Mouse (Mus musculus) neural tube, embryonic 11.5 days (tissue): ENCODE measurements around the gene Nrip3. TPM values are rescaled to one million over a fixed set of nuclear protein-coding genes. Genes with fewer than 3 reads are reported as not detected.

Source experiments
- ATAC-seq: fragments of 200-750 bp; cut with Nextera tagmentation; 2 replicates; pipeline ENCODE4 v1.8.0; 2017; ENCODE audit warnings: moderate number of reproducible peaks, mild to moderate bottlenecking, moderate TSS enrichment, moderate library complexity; ENCODE audit not compliant: insufficient read depth, low FRiP score, low TSS enrichment
- DNase-seq: peaks from one replicate; pipeline ENCODE4 v3.0.0-alpha.2; 2015; ENCODE audit warnings: low spot score
- H3K27ac ChIP-seq: fragments of 300-500 bp; sonication (generic); 2 replicates; pipeline ENCODE4 v1.5.1; 2014; ENCODE audit warnings: low read depth, mild to moderate bottlenecking, low read length
- H3K27me3 ChIP-seq: fragments of 300-500 bp; sonication (generic); 2 replicates; pipeline ENCODE4 v1.6.1; 2014; ENCODE audit warnings: mild to moderate bottlenecking, low read length, mixed read lengths; ENCODE audit not compliant: control insufficient read depth, insufficient read depth
- H3K36me3 ChIP-seq: fragments of 300-500 bp; sonication (generic); 2 replicates; pipeline ENCODE4 v1.6.1; 2014; ENCODE audit warnings: mild to moderate bottlenecking, low read length, moderate library complexity, mixed read lengths; ENCODE audit not compliant: control insufficient read depth, insufficient read depth
- H3K4me1 ChIP-seq: fragments of 300-500 bp; sonication (generic); 2 replicates; pipeline ENCODE4 v1.6.1; 2014; ENCODE audit warnings: low read length, mixed read lengths; ENCODE audit not compliant: control insufficient read depth, insufficient read depth
- H3K4me2 ChIP-seq: fragments of 300-500 bp; sonication (generic); 2 replicates; pipeline ENCODE4 v1.6.1; 2014; ENCODE audit warnings: low read depth, mild to moderate bottlenecking, moderate library complexity
- H3K4me3 ChIP-seq: fragments of 300-500 bp; sonication (generic); 2 replicates; pipeline ENCODE4 v1.5.1; 2014; ENCODE audit warnings: low read depth, low read length
- H3K9ac ChIP-seq: fragments of 300-500 bp; sonication (generic); 2 replicates; pipeline ENCODE4 v1.6.1; 2014; ENCODE audit warnings: mild to moderate bottlenecking, low read length
- H3K9me3 ChIP-seq: fragments of 300-500 bp; sonication (generic); 2 replicates; pipeline ENCODE4 v1.6.1; 2016; ENCODE audit warnings: low read length; ENCODE audit not compliant: control insufficient read depth
- WGBS: fragments of 180-500 bp; shearing (Covaris S2); extraction: QIAGEN DNeasy Blood & Tissue Kit; methylation state at CpG from one replicate; pipeline ENCODE4 v1.1.7; 2014; 5-methylcytosine and 5-hydroxymethylcytosine counted together
- polyA plus RNA-seq: library from polyadenylated mRNA; unstranded; fragments of >200 nt; fragmentation: Nextera tagmentation; extraction: Ambion mirVana; gene quantifications from 2 replicates; pipeline ENCODE4 v1.2.1, GENCODE M21; 2014

The Nrip3 gene
- polyA plus RNA-seq, 1 experiment from 2014 or later, result 0.95 TPM

GRCm38 (mm10) chr7:109752008-109752925 lies 29.6 kb downstream of the Nrip3 start, which contains the start of gene Tmem9b:
TSS of gene Tmem9b (minus strand) at chr7:109752875.
- peak within 1 kb of the TSS; percentile 92 for H3K4me2 ChIP-seq
- H3K36me3 ChIP-seq, result no peaks in the 10 kb centered on the region
- H3K27ac ChIP-seq, result peak within 1 kb of the TSS; percentile 60
- H3K4me3 ChIP-seq, result peak within 1 kb of the TSS; percentile 85
- H3K9ac ChIP-seq, result peak within 1 kb of the TSS; percentile 92
- under 1% methylated on average over 63 of the region's 74 CpGs for WGBS
- H3K27me3 ChIP-seq, result no peaks in the 10 kb centered on the region
- no peaks in the 10 kb centered on the region for H3K9me3 ChIP-seq
- ATAC-seq (peak; percentile 88), DNase-seq (peak; percentile 84)
- no peaks in the 10 kb centered on the region for H3K4me1 ChIP-seq

GRCm38 (mm10) chr7:109751427-109752007 lies 30.3 kb downstream of the Nrip3 start:
- Histone ChIP-seq H3K9me3 (no peaks in the 10 kb centered on the region), H3K4me2 (peak overlapping the region; percentile 92), H3K27me3 (no peaks in the 10 kb centered on the region), H3K36me3 (no peaks in the 10 kb centered on the region), H3K4me1 (no peaks in the 10 kb centered on the region), H3K27ac (peak overlapping the region; percentile 60; the same call in 1 of the 2 replicates), H3K9ac (peak overlapping the region; percentile 92), H3K4me3 (peak overlapping the region; percentile 85)
- 4% methylated on average over 13 of the region's 13 CpGs for WGBS
- DNase-seq, result peak; percentile 14
- no peak; the same call in 1 of the 2 replicates for ATAC-seq

- H3K9ac ChIP-seq, result no peak overlapping the region
- H3K4me3 ChIP-seq, result no peak overlapping the region
- H3K9me3 ChIP-seq, result no peaks in the 10 kb centered on the region
- ATAC-seq, result no peak
- H3K27ac ChIP-seq, result no peak overlapping the region
- H3K4me1 ChIP-seq, result no peaks in the 10 kb centered on the region
- WGBS, result 72% methylated on average over 1 of the region's 1 CpGs
- no peak for DNase-seq
- no peaks in the 10 kb centered on the region for H3K27me3 ChIP-seq
- peaks cover 3% of the 10 kb centered on the region for H3K36me3 ChIP-seq
- H3K4me2 ChIP-seq, result no peak overlapping the region
These were observed 34.1 kb downstream of the Nrip3 start for GRCm38 (mm10) chr7:109747747-109748146.

- Histone ChIP-seq H3K27ac (no peak overlapping the region), H3K9me3 (no peaks in the 10 kb centered on the region), H3K4me3 (no peak overlapping the region), H3K27me3 (no peaks in the 10 kb centered on the region), H3K9ac (no peak overlapping the region), H3K4me1 (no peaks in the 10 kb centered on the region), H3K36me3 (peaks cover 3% of the 10 kb centered on the region), H3K4me2 (no peak overlapping the region)
- DNase-seq, result no peak
- ATAC-seq, result no peak
- WGBS, result 89% methylated on average over 4 of the region's 4 CpGs
These were observed 40.1 kb downstream of the Nrip3 start for GRCm38 (mm10) chr7:109741703-109742102.

- ATAC-seq (no peak), DNase-seq (no peak)
- Histone ChIP-seq H3K27me3 (no peaks in the 10 kb centered on the region), H3K4me1 (no peaks in the 10 kb centered on the region), H3K27ac (no peak overlapping the region), H3K9me3 (no peaks in the 10 kb centered on the region), H3K9ac (no peak overlapping the region), H3K4me2 (no peak overlapping the region), H3K4me3 (no peak overlapping the region), H3K36me3 (peaks cover 3% of the 10 kb centered on the region)
- WGBS, result 90% methylated on average over 1 of the region's 1 CpGs
These were observed 40.8 kb downstream of the Nrip3 start for GRCm38 (mm10) chr7:109741060-109741459.

- Histone ChIP-seq H3K4me2 (no peak overlapping the region), H3K9ac (no peak overlapping the region), H3K4me3 (no peak overlapping the region), H3K27ac (no peak overlapping the region), H3K36me3 (peaks cover 3% of the 10 kb centered on the region), H3K4me1 (no peaks in the 10 kb centered on the region), H3K9me3 (no peaks in the 10 kb centered on the region), H3K27me3 (no peaks in the 10 kb centered on the region)
- no peak for DNase-seq
- ATAC-seq, result no peak
- WGBS, result 86% methylated on average over 5 of the region's 5 CpGs
These were observed 41.9 kb downstream of the Nrip3 start for GRCm38 (mm10) chr7:109739822-109740370.

GRCm38 (mm10) chr7:109734806-109735205 lies 47.0 kb downstream of the Nrip3 start:
- Histone ChIP-seq H3K27me3 (no peaks in the 10 kb centered on the region), H3K9me3 (no peaks in the 10 kb centered on the region), H3K36me3 (no peaks in the 10 kb centered on the region), H3K27ac (no peak overlapping the region), H3K4me1 (no peaks in the 10 kb centered on the region), H3K9ac (no peak overlapping the region), H3K4me2 (no peak overlapping the region), H3K4me3 (no peak overlapping the region)
- 93% methylated on average over 4 of the region's 4 CpGs for WGBS
- ATAC-seq (no peak), DNase-seq (no peak)

GRCm38 (mm10) chr7:109731626-109732025 lies 50.2 kb downstream of the Nrip3 start, which contains the start of gene Ascl3:
TSS of gene Ascl3 (minus strand) at chr7:109731726.
- no peak within 1 kb of the TSS for H3K4me3 ChIP-seq
- WGBS, result 90% methylated on average over 5 of the region's 5 CpGs
- DNase-seq (no peak), ATAC-seq (no peak)
- no peak within 1 kb of the TSS for H3K9ac ChIP-seq
- no peak within 1 kb of the TSS for H3K4me2 ChIP-seq
- H3K27me3 ChIP-seq, result no peaks in the 10 kb centered on the region
- no peaks in the 10 kb centered on the region for H3K36me3 ChIP-seq
- H3K4me1 ChIP-seq, result no peaks in the 10 kb centered on the region
- no peak within 1 kb of the TSS for H3K27ac ChIP-seq
- H3K9me3 ChIP-seq, result no peaks in the 10 kb centered on the region
